Mouse (Mus musculus) embryo, embryonic 10.5 days (tissue): Measurements from ENCODE around the gene Tcf3.

Experiments
- DNase-seq: peaks from one replicate; pipeline ENCODE4 v3.0.0-alpha.2; 2015; ENCODE audit warnings: low spot score

Gene Tcf3

GRCm38 (mm10) chr10:80433513-80434232 is at the start of gene Tcf3:
TSS of gene Tcf3 (minus strand) at chr10:80433647.
- DNase-seq = peak; percentile 99

- DNase-seq = no peak
Observed at GRCm38 (mm10) chr10:80481002-80481401, 47.6 kb upstream of the Tcf3 start.

DNA sequence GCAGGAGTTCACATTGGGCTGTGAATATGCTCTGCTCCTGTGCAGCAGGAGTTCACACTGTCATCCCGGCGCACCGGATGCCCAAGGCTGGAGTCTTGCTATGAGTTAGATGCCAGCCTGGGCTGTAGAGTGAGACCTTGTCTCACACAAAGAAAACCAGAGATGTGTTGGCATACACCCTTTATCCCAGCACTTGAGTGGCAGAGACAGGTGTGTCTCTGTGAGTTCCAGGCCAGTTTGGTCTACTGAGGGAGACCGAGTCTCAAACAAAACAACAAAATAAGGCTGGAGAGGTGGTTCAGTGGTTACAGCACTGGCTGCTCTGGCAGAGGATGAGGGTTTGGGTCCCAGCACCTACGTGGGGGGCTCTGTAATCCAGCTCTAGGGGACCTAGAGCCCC is 45.1 kb upstream of the Tcf3 start:
- DNase-seq = no peak

GRCm38 (mm10) chr10:80475290-80475959 is 42.0 kb upstream of the Tcf3 start:
- DNase-seq = peak; percentile 92

DNA sequence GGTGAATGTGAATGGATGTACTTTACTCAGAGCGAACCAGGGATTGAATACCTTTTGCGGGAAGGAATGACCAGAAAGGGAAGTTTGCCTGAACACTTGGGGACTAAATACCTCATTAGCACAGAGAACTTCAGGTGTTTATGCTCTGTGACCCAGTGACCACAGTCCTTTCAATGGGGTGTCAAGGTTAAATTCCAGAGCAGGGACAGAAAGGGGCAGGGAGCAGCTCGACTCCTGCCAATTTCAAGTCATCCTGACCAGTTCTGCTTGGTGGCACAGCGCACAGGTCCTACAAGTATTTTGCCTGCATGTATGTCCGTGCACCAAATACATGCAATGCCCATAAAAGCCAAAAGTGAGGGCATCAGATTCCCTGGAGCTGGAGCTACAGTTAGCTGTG is 31.6 kb upstream of the Tcf3 start:
- no peak for DNase-seq

- DNase-seq = peak; percentile 33
Observed at GRCm38 (mm10) chr10:80464381-80465035, 31.1 kb upstream of the Tcf3 start.

- DNase-seq = no peak
Observed at GRCm38 (mm10) chr10:80461346-80461745, 27.9 kb upstream of the Tcf3 start.

- no peak for DNase-seq
Observed at GRCm38 (mm10) chr10:80460324-80460723, 26.9 kb upstream of the Tcf3 start.

DNA sequence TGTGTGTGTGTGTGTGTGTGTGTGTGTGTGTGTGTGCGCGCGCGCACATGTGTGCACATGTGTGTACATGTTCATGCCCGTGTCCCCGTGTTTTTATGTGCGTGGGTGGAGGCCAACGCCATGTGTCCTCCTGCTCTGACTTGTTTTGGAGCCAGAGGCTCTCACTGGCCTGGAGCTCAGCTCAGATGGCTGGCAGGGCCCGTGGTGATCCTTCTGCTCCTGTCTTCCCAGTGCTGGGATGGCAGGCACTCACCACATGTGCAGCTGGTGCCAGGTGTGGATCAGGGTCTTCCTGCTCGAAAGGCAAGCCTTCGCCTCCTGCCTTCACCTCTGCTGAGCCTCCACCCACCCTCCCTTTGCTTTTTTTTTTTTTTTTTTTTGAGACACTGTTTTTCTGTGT is 26.2 kb upstream of the Tcf3 start:
- no peak for DNase-seq

DNA sequence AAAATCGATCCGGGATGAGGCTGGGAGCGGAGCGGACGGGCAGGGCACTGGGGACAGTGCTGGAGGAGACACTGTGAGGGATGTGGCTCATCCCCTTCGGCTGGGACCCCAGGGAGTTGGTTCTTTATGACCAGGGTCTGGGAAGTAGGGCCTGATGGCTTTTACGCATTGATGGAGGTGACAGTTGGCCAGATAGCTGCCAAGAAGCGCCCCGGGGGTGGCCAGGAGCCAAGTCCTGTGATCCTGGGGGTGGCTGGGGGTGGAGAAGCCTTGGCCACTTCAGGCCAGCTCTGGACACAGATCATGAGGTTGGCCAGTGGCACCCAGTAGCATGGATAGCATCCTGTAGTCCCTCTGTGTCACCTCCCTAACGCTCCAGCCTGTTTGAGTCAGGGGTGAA is 25.8 kb upstream of the Tcf3 start:
- no peak for DNase-seq

DNA sequence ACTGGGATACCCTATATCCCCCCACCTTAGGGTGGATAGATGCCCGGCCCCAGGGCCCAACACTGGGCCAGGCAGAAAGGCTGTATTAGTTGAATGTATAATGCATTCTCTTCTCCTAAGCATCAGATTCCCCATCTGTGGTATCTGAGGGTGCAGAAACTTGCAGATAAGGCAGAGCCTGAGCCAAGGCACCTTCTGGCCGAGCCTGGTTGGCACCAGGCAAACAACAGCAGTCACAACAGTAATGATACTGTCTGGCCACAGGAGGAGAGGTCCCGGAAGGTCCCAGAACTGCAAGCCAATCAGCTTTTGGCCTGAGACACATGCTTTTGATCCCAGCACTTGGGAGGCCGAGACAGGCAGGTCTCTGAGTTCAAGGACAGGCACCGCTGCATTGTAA is 22.2 kb upstream of the Tcf3 start:
- no peak for DNase-seq

- no peak for DNase-seq
Observed at GRCm38 (mm10) chr10:80454781-80455180, 21.3 kb upstream of the Tcf3 start.

- no peak for DNase-seq
Observed at GRCm38 (mm10) chr10:80453601-80454000, 20.2 kb upstream of the Tcf3 start.

DNA sequence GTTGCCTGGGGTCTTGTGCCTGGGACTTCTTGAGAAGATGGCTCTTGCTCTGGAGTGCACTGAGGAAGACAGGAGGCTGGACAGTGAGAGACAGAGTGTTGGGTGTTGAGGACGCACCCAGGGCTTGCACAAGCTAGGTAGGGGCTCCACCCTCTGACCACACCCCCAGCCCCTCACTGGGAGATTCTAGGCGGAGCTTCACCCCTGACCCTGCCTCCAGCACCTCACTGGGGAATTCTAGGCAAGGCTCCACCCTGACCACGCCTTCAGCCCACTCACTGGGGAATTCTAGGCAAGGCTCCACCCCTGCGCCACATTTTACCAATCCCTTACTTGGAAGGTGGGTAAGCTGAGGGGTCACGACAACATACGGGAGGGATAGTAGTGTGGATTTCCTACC is 17.2 kb upstream of the Tcf3 start:
- peak; percentile 41 for DNase-seq

- DNase-seq = peak; percentile 91
Observed at GRCm38 (mm10) chr10:80445898-80446601, 12.6 kb upstream of the Tcf3 start.

DNA sequence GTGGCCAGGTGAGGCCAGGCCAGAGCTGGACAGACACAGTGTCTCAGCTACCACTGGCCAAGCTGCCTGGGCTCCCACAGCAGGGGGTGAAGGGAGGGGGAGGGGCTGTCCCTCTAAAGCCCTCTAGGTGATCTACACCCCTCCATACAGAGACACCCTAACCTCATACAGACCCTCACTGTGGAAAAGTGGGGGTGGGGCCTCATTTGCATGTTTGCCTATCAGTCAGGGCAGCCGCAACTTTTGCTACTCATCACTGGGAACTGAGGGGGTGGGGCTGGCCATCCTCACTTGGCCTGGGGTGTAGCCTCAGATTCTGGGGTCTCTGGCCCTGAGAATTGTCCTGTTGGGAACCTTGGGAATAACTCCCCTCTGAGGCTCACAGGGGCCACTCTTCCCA is 11.6 kb upstream of the Tcf3 start:
- DNase-seq = no peak

GRCm38 (mm10) chr10:80444339-80445045 is 11.0 kb upstream of the Tcf3 start:
- no peak for DNase-seq

DNA sequence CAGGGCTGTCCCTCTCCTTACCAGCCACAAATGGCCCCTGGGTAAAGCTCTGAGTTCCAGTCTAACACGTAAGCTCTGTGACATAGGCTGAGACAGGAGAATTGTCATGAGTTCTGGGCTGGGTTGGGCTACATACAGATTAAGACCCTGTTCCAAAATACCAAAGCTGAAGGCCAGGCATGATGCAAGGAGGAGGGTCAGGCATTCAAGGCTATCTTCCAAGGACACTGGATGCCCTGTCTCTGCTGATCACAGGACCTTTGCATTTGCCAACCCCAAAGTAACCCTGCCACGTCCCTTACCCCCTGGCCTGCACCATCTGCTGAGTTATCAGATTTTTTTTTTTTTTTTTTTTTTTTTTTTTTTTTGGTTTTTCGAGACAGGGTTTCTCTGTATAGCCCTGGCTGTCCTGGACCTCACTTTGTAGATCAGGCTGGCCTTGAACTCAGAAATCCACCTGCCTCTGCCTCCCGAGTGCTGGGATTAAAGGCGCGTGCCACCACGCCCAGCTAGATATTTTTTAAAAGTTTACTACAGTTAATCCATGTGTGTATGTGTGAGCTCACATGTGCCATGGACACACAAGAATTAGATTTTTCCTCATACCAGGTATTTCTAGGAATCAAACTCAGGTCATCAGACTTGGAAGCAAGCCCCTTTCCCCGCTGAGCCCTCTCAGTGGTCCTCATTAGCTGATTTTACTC is 10.3 kb upstream of the Tcf3 start:
- no peak for DNase-seq

DNA sequence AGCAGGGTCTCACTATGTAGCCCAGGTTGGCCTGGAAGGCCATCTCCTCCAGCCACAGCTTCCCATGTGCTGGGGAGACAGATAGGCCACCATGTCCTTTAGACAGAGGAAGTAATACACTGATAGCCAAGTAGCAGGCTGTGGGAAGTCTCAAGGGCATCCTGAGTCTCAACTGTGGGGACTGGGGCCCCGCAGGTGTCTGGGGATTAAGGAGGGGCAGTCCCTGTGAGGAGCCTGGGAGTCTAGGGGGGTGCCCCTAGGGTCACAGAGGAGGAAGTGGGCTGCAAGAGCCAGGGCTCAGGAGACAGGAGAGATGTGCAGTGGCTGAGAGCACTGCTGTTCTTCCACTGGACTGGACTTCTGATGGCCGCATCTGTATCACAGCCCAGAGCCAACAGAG is 9.5 kb upstream of the Tcf3 start:
- DNase-seq = no peak

GRCm38 (mm10) chr10:80441598-80441997 is 8.2 kb upstream of the Tcf3 start:
- no peak for DNase-seq

DNA sequence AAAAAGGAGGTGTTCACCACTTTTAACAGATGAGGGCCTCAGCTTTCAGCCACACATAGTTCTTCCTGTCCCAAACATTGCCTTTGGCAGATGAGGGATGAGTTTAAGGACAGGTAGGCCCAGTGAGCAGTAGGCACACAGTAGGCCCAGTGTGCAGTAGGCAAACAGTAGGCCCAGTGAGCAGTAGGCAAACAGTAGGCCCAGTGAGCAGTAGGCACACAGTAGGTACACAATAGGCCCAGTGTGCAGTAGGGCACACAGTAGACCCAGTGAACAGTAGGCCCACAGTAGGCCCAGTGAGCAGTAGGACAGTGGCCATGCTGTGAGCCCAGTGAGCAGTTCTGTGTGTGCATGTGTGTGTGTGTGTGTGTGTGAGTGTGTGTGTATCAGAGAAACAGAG is 6.6 kb upstream of the Tcf3 start:
- DNase-seq = no peak
